Mouse (Mus musculus): ENCODE data around the gene Zfp949. TPM values are rescaled to one million over a fixed set of nuclear protein-coding genes. Genes with fewer than 3 reads are reported as not detected.
A peak's percentile ranks its signal among the peaks of the same experiment; 100 is the strongest.
"Not testable (repeated sequence)": the region's sequence is repeated elsewhere in the genome, so short reads cannot be mapped to it uniquely, and the experiment has no call there.

The Zfp949 gene
- polyA plus RNA-seq, 1 experiment from 2014 or later, result 6.4 TPM

- Histone ChIP-seq H3K4me2 (no peak overlapping the region), H3K4me3 (replicated peaks) (no peak overlapping the region), H3K27me3 (peaks cover 5% of the 10 kb centered on the region; the same call in 1 of the 2 replicates), H3K36me3 (replicated peaks) (no peaks in the 10 kb centered on the region), H3K4me1 (replicated peaks) (peaks cover 13% of the 10 kb centered on the region), H3K9me3 (replicated peaks) (no peaks in the 10 kb centered on the region), H3K27ac (replicated peaks) (no peak overlapping the region), H3K9ac (no peak overlapping the region)
- 43% methylated on average over 2 of the region's 2 CpGs for WGBS (ENCODE audit: insufficient replicate concordance)
- no peak for ATAC-seq (ENCODE audit: insufficient read depth)
Observed at GRCm38 (mm10) chr9:88542816-88543215, 5.0 kb upstream of the Zfp949 start.

- no peak overlapping the region for H3K9ac ChIP-seq
- peaks cover 33% of the 10 kb centered on the region for H3K4me1 ChIP-seq (replicated peaks)
- no peak overlapping the region for H3K27ac ChIP-seq (replicated peaks)
- no peak overlapping the region for H3K4me2 ChIP-seq
- no peaks in the 10 kb centered on the region for H3K9me3 ChIP-seq (replicated peaks)
- ATAC-seq (ENCODE audit: insufficient read depth), result no peak
- WGBS (ENCODE audit: insufficient replicate concordance), result 42% methylated on average over 3 of the region's 3 CpGs
- no peaks in the 10 kb centered on the region for H3K36me3 ChIP-seq (replicated peaks)
- H3K27me3 ChIP-seq, result peaks cover 5% of the 10 kb centered on the region; the same call in 1 of the 2 replicates
- H3K4me3 ChIP-seq (replicated peaks), result no peak overlapping the region
Observed at GRCm38 (mm10) chr9:88545534-88545933, 2.3 kb upstream of the Zfp949 start.

- Histone ChIP-seq H3K4me2 (no peak overlapping the region), H3K36me3 (replicated peaks) (no peaks in the 10 kb centered on the region), H3K9me3 (replicated peaks) (no peaks in the 10 kb centered on the region), H3K9ac (no peak overlapping the region), H3K4me3 (replicated peaks) (no peak overlapping the region), H3K4me1 (replicated peaks) (peaks cover 39% of the 10 kb centered on the region), H3K27ac (replicated peaks) (no peak overlapping the region), H3K27me3 (peaks cover 5% of the 10 kb centered on the region; the same call in 1 of the 2 replicates)
- 2% methylated on average over 2 of the region's 2 CpGs for WGBS (ENCODE audit: insufficient replicate concordance)
- no peak for ATAC-seq (ENCODE audit: insufficient read depth)
Observed at GRCm38 (mm10) chr9:88546166-88546565, 1.7 kb upstream of the Zfp949 start.

GRCm38 (mm10) chr9:88546657-88547056 is 1.2 kb upstream of the Zfp949 start:
- no peak for ATAC-seq (ENCODE audit: insufficient read depth)

GRCm38 (mm10) chr9:88547270-88547669 is 550 bp upstream of the Zfp949 start:
- Histone ChIP-seq H3K4me3 (replicated peaks) (peak overlapping the region; percentile 87), H3K4me2 (peak overlapping the region; percentile 78), H3K9me3 (replicated peaks) (no peaks in the 10 kb centered on the region), H3K36me3 (replicated peaks) (peaks cover 8% of the 10 kb centered on the region; the same call in 1 of the 2 replicates), H3K27me3 (peaks cover 5% of the 10 kb centered on the region; the same call in 1 of the 2 replicates), H3K27ac (replicated peaks) (no peak overlapping the region; the same call in 1 of the 2 replicates), H3K9ac (peak overlapping the region; percentile 79), H3K4me1 (replicated peaks) (peaks cover 43% of the 10 kb centered on the region)
- 19% methylated on average over 7 of the region's 7 CpGs for WGBS (ENCODE audit: insufficient replicate concordance)
- ATAC-seq (ENCODE audit: insufficient read depth), result no peak

More at GRCm38 (mm10) chr9:88546657-88547056, 1.2 kb upstream of the Zfp949 start:
- Histone ChIP-seq H3K4me1 (replicated peaks) (peaks cover 43% of the 10 kb centered on the region), H3K36me3 (replicated peaks) (peaks cover 4% of the 10 kb centered on the region; the same call in 1 of the 2 replicates), H3K4me3 (replicated peaks) (no peak overlapping the region), H3K27ac (replicated peaks) (no peak overlapping the region), H3K9ac (no peak overlapping the region), H3K4me2 (no peak overlapping the region), H3K9me3 (replicated peaks) (no peaks in the 10 kb centered on the region), H3K27me3 (peaks cover 5% of the 10 kb centered on the region; the same call in 1 of the 2 replicates)
- 51% methylated on average over 8 of the region's 8 CpGs for WGBS (ENCODE audit: insufficient replicate concordance)

GRCm38 (mm10) chr9:88548614-88548945 is 760 bp downstream of the Zfp949 start:
- Histone ChIP-seq H3K27me3 (peaks cover 5% of the 10 kb centered on the region; the same call in 1 of the 2 replicates), H3K4me1 (replicated peaks) (peaks cover 43% of the 10 kb centered on the region), H3K36me3 (replicated peaks) (peaks cover 17% of the 10 kb centered on the region; the same call in 1 of the 2 replicates), H3K4me2 (peak overlapping the region; percentile 78), H3K9ac (peak overlapping the region; percentile 79), H3K4me3 (replicated peaks) (peak overlapping the region; percentile 87), H3K9me3 (replicated peaks) (no peaks in the 10 kb centered on the region), H3K27ac (replicated peaks) (peak overlapping the region; percentile 91)
- no peak for ATAC-seq (ENCODE audit: insufficient read depth)
- 8% methylated on average over 8 of the region's 8 CpGs for WGBS (ENCODE audit: insufficient replicate concordance)

- H3K27ac ChIP-seq (replicated peaks), result no peak overlapping the region
- ATAC-seq (ENCODE audit: insufficient read depth), result no peak
- H3K9ac ChIP-seq, result no peak overlapping the region
- H3K4me1 ChIP-seq (replicated peaks), result peaks cover 30% of the 10 kb centered on the region
- no peak overlapping the region for H3K4me3 ChIP-seq (replicated peaks)
- no peaks in the 10 kb centered on the region for H3K9me3 ChIP-seq (replicated peaks)
- WGBS (ENCODE audit: insufficient replicate concordance), result 94% methylated on average over 14 of the region's 14 CpGs
- H3K27me3 ChIP-seq, result no peaks in the 10 kb centered on the region
- no peak overlapping the region for H3K4me2 ChIP-seq
- peaks cover 37% of the 10 kb centered on the region for H3K36me3 ChIP-seq (replicated peaks)
Observed at GRCm38 (mm10) chr9:88553071-88553470, 5.3 kb downstream of the Zfp949 start.

- Histone ChIP-seq H3K36me3 (replicated peaks) (peaks cover 53% of the 10 kb centered on the region), H3K4me3 (replicated peaks) (no peak overlapping the region), H3K9me3 (replicated peaks) (no peaks in the 10 kb centered on the region), H3K27ac (replicated peaks) (no peak overlapping the region), H3K27me3 (no peaks in the 10 kb centered on the region), H3K4me1 (replicated peaks) (no peaks in the 10 kb centered on the region), H3K9ac (no peak overlapping the region), H3K4me2 (no peak overlapping the region)
- ATAC-seq (ENCODE audit: insufficient read depth), result no peak
- 84% methylated on average over 4 of the region's 4 CpGs for WGBS (ENCODE audit: insufficient replicate concordance)
Observed at GRCm38 (mm10) chr9:88558146-88558545, 10.3 kb downstream of the Zfp949 start.

- not testable (repeated sequence) for H3K4me3 ChIP-seq (replicated peaks); H3K9ac ChIP-seq; H3K4me1 ChIP-seq (replicated peaks); H3K9me3 ChIP-seq (replicated peaks); ATAC-seq (ENCODE audit: insufficient read depth); H3K27me3 ChIP-seq; H3K27ac ChIP-seq (replicated peaks); H3K4me2 ChIP-seq
- WGBS (ENCODE audit: insufficient replicate concordance), result 82% methylated on average over 2 of the region's 2 CpGs
- peaks cover 39% of the 10 kb centered on the region for H3K36me3 ChIP-seq (replicated peaks)
Observed at GRCm38 (mm10) chr9:88561476-88561875, 13.7 kb downstream of the Zfp949 start.

- peaks cover 15% of the 10 kb centered on the region for H3K9me3 ChIP-seq (replicated peaks)
- H3K4me3 ChIP-seq (replicated peaks); H3K9ac ChIP-seq; H3K4me2 ChIP-seq; H3K27ac ChIP-seq (replicated peaks); H3K4me1 ChIP-seq (replicated peaks); ATAC-seq (ENCODE audit: insufficient read depth); H3K27me3 ChIP-seq: not testable (repeated sequence)
- 84% methylated on average over 3 of the region's 3 CpGs for WGBS (ENCODE audit: insufficient replicate concordance)
- H3K36me3 ChIP-seq (replicated peaks), result peaks cover 44% of the 10 kb centered on the region
Observed at GRCm38 (mm10) chr9:88570471-88570870, 22.7 kb downstream of the Zfp949 start.

- H3K4me2 ChIP-seq; H3K9ac ChIP-seq; H3K4me3 ChIP-seq (replicated peaks); H3K9me3 ChIP-seq (replicated peaks); H3K36me3 ChIP-seq (replicated peaks); ATAC-seq (ENCODE audit: insufficient read depth); H3K4me1 ChIP-seq (replicated peaks); H3K27ac ChIP-seq (replicated peaks); H3K27me3 ChIP-seq: not testable (repeated sequence)
- 37% methylated on average over 2 of the region's 2 CpGs for WGBS (ENCODE audit: insufficient replicate concordance)
Observed at GRCm38 (mm10) chr9:88580591-88580990, 32.8 kb downstream of the Zfp949 start, which contains the start of gene Trim43a. TSS of gene Trim43a (plus strand) at chr9:88580891.

GRCm38 (mm10) chr9:88593708-88594107 is 45.9 kb downstream of the Zfp949 start:
- not testable (repeated sequence) for H3K36me3 ChIP-seq (replicated peaks); H3K9me3 ChIP-seq (replicated peaks); ATAC-seq (ENCODE audit: insufficient read depth); H3K4me2 ChIP-seq; H3K27ac ChIP-seq (replicated peaks); H3K27me3 ChIP-seq; H3K4me1 ChIP-seq (replicated peaks); H3K9ac ChIP-seq; H3K4me3 ChIP-seq (replicated peaks)
- WGBS (ENCODE audit: insufficient replicate concordance), result 52% methylated on average over 6 of the region's 6 CpGs

Data from liver, embryonic 15.5 days (tissue).